Mouse (Mus musculus): ENCODE results near the gene Tanc1.
"Not testable (repeated sequence)": the region's sequence is repeated elsewhere in the genome, so short reads cannot be mapped to it uniquely, and the experiment has no call there.

The Tanc1 gene

GRCm38 (mm10) chr2:59611831-59612732 lies at the start of gene Tanc1:
Tanc1 (plus strand) TSS chr2:59612042.
- DNase-seq (ENCODE audit: low spot score), result peak; percentile 92

DNA sequence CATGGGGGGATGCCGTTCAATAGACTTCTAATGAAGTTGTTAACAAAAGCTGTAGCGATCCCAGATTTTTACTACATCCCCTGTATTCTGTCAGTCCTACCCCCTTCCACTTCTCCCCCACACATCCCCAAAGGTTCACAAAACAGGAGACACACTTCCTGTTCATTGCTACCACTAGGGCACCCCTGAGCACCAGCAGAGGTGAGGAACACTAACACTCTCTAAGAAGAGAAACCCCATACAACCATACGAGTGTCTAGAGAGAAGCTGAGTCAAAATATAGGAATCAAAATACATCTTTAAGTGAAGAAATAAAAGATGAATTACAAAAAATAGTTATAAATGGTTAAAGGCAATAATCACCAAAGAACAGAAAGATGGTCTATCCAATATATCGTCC lies 49.6 kb upstream of the Tanc1 start:
- no peak for DNase-seq (ENCODE audit: low spot score)

- no peak for DNase-seq (ENCODE audit: low spot score)
Measured at GRCm38 (mm10) chr2:59562696-59563095, 49.1 kb upstream of the Tanc1 start.

DNA sequence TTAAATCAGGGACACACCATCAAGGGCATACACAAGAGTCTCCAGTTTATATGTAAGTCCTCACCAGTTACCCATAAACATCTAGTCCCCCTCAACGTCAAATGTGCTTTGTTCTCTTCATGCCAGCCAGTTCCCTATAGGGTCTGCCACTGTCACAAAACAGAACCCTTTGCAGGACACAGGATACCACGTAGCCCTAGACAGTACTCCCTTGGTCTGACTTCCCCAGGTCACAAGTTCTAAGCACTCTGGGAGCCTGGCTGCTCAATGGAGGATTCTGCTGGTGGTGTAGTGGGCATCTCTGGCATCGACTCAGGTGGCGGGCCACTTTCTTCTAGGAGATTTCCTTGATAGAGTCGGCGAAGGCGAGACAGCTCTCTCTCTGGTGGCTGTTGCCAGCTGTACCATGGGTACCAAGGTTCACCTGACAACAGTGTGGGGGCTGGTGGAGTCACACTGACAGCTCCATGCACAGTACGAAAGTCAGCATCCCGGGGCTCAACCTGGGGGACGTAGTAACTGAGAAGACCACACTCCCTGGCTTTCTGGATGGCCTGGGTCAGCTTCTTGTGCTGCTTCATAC lies 47.7 kb upstream of the Tanc1 start:
- not testable (repeated sequence) for DNase-seq (ENCODE audit: low spot score)

DNA sequence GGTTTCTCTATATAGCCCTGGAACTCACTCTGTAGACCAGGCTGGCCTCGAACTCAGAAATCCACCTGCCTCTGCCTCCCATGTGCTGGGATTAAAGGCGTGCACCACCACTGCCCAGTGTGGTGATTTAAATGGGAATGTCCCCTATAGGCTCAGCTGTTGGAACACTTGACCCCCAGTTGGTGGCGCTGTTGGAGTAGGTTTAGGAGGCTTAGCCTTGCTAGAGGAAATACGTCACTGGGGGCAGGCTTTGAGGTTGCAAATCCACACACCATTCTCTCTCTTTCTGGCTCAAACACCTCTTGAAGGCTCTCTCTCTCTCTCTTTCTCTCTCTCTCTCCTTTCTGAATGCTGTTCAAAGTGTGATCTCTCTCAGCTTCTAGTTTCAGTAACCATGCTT lies 46.9 kb upstream of the Tanc1 start:
- no peak for DNase-seq (ENCODE audit: low spot score)

DNA sequence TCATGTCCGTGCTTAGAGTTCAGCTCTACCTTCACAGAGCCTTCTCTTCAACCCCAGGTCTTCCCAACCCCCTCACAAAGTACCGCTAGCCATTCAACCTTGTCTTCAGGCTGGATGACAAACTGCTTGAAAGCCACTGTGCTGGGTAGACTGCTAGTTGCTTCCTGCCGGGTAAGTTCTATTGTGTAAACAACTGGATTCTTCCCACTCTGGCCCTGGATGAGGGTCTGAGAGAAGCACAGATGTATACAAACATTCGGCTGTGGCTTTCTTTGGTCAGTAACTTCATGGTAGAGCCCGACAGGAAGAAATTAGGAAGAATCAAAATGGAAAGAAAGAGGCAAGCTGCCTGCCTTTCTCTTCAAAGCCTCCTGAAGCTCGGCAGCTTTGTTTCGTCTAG lies 30.9 kb upstream of the Tanc1 start:
- DNase-seq (ENCODE audit: low spot score), result no peak

- no peak for DNase-seq (ENCODE audit: low spot score)
Measured at GRCm38 (mm10) chr2:59583961-59584360, 27.9 kb upstream of the Tanc1 start.

DNA sequence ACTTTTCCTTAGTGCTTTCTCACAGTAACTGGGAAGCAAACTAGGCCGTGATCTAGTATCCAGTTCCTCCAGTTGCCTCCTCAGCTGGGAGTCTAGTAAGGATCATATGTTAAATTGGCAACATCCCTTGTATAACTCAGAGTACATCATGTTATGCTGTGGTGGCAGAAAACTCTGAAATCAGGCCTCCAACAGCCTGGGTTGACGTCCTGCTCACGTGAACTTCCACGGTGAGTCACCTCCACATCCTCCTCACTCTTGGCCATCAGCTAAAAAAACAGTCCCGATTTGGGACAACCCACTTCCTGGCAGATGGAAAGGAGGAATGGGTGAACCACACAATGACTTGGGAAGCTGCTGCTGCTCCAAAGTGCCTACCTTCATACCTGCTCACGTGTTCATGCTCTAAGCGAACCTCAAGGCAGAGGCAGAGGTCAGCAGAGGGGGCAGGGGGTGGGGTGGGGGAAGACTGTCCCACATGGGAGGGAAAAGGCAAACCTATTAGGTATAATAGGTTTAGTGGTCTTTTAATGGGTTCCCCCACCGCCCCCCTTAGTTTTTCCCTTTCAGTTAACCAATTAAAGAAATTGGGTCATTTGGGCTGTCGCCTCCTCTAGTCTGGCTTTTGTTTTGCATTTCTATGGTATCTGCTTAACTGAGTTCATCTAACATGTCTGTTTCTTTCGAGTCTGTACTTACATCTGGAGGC lies 24.3 kb upstream of the Tanc1 start:
- peak; percentile 60 for DNase-seq (ENCODE audit: low spot score)

DNA sequence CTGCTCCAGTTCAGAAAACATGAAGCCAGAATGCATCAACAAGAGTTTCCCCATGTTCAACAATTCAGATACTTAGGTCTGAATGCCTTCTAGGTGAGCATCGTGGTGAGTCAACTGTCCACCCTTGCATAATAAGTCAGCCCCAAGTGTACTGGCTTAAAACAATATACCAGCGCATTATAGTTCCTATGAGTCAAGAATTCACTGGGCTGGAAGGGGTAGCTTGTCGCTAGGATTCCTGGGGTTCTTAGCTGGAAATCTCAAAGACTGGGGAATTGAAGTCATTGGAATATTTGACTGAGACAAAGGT lies 23.8 kb upstream of the Tanc1 start:
- no peak for DNase-seq (ENCODE audit: low spot score)

GRCm38 (mm10) chr2:59593341-59593902 lies 18.4 kb upstream of the Tanc1 start:
- no peak for DNase-seq (ENCODE audit: low spot score)

DNA sequence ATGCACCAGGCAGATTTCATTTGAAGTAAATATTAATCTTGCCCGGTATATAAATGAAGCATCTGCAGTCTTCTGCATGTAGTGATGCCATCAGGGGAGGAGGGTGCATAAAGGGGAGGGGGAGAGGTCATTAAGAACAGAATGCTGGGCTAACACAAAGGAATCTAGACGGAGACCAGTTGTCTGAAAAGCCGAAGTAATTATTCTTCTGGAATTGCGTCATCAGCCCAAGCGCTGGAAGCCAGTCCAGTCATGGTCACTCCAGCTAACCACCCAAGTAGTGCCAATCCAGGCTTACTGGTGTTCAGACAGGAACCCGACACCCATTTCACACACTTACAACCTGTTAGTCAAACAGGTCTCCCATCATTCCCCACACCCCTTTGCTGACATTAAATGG lies 17.7 kb upstream of the Tanc1 start:
- DNase-seq (ENCODE audit: low spot score), result no peak

- no peak for DNase-seq (ENCODE audit: low spot score)
Measured at GRCm38 (mm10) chr2:59596545-59596944, 15.3 kb upstream of the Tanc1 start.

DNA sequence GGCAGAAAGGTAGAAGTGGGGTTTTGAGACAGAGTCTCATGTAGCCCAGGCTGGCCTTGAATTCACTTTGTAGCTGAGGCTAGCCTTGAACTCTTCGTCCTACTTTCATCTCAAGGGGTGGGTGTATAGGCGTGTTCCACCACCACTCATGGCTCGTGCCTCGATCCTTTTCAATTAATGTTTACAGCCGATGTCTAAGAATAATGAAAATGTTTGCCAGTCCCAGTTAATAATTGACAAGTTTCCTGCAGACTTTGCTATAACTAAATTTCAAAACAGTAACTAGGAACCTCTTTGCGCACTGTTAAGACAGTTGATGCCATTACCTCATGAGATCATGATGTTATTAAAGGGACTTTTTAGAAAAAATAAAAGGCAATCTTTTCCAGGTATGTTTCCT lies 13.6 kb upstream of the Tanc1 start:
- no peak for DNase-seq (ENCODE audit: low spot score)

GRCm38 (mm10) chr2:59598894-59599293 lies 12.9 kb upstream of the Tanc1 start:
- no peak for DNase-seq (ENCODE audit: low spot score)

GRCm38 (mm10) chr2:59599338-59600111 lies 12.3 kb upstream of the Tanc1 start:
- peak; percentile 89 for DNase-seq (ENCODE audit: low spot score)

DNA sequence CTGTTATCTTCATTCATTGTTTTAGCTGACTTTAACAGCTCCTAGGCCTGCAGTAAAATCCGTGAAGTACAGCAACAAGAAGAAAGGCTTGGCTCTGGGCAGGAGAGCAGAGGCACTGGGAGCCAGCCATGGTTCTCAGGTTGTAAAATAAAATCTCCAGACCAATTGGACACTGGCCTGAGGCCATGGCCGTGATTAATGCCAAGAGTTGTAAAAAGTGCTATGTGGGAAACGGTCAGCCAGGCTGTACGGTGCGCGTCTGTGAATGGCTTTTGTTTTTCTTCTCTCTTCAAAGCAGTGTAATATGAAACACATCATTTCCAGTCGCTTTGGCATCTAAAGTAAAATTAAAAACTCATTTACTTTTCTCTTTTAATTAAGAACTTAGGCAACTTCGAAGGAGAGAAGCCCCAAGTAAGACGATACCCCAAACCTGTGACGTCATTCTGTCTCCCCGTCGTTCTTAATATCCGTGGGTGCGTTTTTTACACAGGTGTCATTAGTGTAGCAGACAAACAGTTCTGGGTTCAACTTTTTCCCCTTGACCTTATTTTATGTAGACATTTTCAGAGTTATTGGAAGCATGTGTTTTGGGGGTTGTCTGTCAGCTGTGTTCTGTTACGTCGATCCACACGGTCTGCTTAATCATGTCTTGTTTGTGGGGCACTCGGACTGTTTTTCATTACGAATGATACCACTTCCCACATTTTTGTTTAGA lies 11.6 kb upstream of the Tanc1 start:
- peak; percentile 69 for DNase-seq (ENCODE audit: low spot score)

GRCm38 (mm10) chr2:59600980-59601379 lies 10.9 kb upstream of the Tanc1 start:
- no peak for DNase-seq (ENCODE audit: low spot score)

DNA sequence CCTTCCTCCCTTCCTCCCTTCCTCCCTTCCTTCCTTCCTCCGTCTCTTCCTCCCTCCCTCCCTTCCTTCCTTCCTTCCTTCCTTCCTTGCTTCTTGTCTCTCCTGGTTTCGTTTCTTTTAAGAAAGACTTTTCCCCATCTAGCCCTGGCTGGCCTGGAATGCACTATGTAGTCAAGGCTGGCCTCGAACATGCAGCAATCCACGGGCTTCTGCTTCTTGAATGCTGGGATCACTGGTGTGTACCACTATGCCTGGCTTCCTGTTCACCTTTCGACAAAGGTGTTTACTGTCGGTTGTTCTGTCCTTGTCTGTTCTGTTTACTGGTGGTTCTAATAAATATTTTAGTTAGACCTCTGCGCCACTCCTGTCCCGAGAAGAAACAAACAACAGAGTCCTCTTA lies 10.4 kb upstream of the Tanc1 start:
- no peak for DNase-seq (ENCODE audit: low spot score)

GRCm38 (mm10) chr2:59608958-59609357 lies 2.9 kb upstream of the Tanc1 start:
- no peak for DNase-seq (ENCODE audit: low spot score)

DNA sequence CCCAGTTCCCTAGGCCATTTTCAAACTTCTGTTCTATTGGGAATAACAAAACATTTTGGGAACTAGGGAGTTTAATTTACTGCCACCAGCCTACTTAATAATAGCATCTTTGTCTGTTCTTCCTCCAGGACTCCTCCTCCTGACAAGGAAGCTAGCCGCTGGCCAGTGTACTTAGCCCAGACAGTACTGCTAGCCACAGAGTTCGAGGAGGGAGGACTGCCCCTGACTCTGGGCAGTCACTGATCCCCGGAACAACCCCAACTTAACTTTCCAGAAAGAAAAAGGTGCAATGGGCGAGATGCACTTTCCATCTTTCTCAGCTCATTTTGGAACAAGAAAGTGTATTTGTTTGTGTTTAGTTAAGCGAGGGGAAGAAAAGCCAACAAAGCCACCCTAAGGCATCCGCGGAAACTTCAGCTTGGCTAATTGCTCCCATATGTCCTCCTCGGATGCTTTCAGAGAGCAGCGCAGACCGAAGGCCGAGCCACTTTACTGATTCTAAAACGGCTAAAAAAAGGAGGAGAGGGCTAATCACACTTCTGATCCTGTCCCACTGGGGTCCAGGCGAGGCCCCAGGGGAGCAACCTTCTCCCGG lies 529 bp upstream of the Tanc1 start:
- DNase-seq (ENCODE audit: low spot score), result peak; percentile 42

Measured in MN1 (cell line).